Mouse (Mus musculus) stomach, postnatal 0 days (tissue): Measurements from ENCODE around the gene Syt3.

Experiments
- CTCF ChIP-seq: IDR thresholded peaks from 2 replicates; pipeline ENCODE4 v1.5.1; 2016; ENCODE audit warnings: antibody characterized with exemption, low read depth, mild to moderate bottlenecking, moderate library complexity
- EP300 ChIP-seq: optimal IDR thresholded peaks from 2 replicates; pipeline ENCODE3; 2016; ENCODE audit warnings: antibody characterized with exemption

DNA sequence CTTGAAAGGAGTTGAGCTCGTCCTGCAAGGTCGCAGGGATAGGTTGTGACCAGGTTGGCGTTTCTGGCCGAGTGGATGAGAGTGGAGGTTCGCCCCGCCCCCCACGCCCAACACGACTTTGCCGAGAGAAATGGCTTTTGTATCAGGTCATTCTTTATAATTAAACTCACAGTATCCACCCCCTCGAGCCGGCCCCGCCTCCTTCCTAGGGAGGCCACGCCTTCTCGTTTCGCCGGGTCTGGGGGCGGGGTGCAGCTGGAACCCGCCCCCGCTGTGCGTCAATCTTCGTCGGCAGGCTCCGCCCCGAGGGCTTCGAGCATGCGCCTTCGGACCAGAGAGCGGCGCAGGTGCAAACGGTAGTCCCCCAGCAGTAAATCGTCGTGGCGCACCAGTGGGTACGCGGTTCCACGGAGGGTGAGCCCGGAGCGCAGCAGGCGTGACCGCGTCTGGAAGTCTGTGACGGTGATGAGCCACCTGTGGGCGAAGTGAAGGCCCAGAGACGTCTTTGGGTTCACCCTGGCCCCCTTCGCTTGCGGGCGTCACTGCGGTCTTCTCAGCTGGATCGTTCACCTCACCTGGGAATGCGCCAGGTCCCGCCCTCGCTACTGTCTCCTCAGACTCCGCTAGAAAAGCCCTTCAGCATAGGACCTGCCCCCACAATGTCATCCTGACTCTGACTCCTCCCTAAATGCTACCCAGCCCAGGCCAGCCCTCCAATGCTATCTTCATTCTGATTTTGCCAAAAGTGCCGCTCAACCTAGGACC lies 23.8 kb upstream of the Syt3 start:
- no peak for TF ChIP-seq EP300
- 0 out of 2 replicates have a peak, but pooled peaks have one; percentile 7 for TF ChIP-seq CTCF
